In the genomic region with DNA sequence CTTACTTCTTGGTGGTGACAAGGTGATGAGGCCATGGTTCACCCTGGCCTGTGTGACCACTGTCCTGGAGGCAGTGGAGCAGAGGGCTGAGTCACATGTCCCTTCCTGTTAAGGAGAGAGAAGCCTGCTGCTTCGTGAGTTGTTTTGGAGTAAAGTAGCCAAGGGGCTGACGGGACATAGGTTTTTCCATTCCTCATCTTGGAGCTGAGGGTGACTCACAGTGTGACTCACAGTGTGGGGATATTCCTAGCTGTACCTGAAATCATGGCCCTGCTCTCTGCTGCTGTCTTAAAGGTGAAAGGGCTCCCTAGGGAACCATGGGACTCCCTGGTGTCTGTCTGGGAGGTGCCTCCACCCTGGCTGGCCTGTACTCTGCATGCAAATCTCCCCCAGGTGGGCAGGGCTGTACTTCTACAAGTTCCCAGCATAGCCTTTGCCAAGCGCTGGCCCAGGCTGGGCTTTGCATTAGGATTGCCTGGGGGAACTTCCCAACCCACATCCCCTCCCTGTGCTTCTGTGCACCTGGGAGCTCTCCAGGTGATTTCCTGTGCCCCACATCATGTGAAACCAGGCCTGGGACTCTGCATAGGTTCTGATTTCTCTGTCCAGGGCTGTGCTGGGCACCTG, we compare ENCODE assay signal across 18 mouse cellular contexts. TPM values are rescaled to one million over a fixed set of nuclear protein-coding genes. Genes with fewer than 3 reads are reported as not detected.
DNase-seq lines count a peak whose midpoint lies in the region; ATAC-seq lines count a peak whose summit lies in the region.
"Had no signal": no experiment of that assay in that cellular context is flagged by ENCODE, and none has a peak within 500 bp of the region (broad histone marks: within the 10 kb centered on the region; RNA-seq: fewer than 3 reads in every experiment).

No protein-coding gene starts in this region.

- no peak overlapping the region for H3K4me2 ChIP-seq in midbrain, embryonic 15.5 days
- H3K4me2 ChIP-seq: midbrain, embryonic 11.5 days had no signal

- WGBS in midbrain, embryonic 15.5 days: 84% methylated on average over 3 of the region's 3 CpGs

- no peak overlapping the region for H3K4me3 ChIP-seq in midbrain, embryonic 15.5 days
- H3K4me3 ChIP-seq: embryonic facial prominence, embryonic 10.5 days had no signal

- H3K27ac ChIP-seq in midbrain, embryonic 15.5 days: no peak overlapping the region
- H3K27ac ChIP-seq: embryonic facial prominence, embryonic 10.5 days; stomach, postnatal 0 days had no signal

- H3K36me3 ChIP-seq in midbrain, embryonic 15.5 days (replicated peaks): peaks cover 3% of the 10 kb centered on the region; the same call in 1 of the 2 replicates

- H3K9me3 ChIP-seq in midbrain, embryonic 15.5 days: no peaks in the 10 kb centered on the region
- H3K9me3 ChIP-seq: embryonic facial prominence, embryonic 10.5 days had no signal

- ATAC-seq in midbrain, embryonic 15.5 days (replicated peaks): no peak

- H3K4me1 ChIP-seq in midbrain, embryonic 15.5 days: peaks cover 9% of the 10 kb centered on the region

- peak; percentile 39 to 63 for DNase-seq in adrenal gland, adult (ENCODE audit: inconsistent age in 2 of 2, low spot score in 1 of 2)
- DNase-seq in adrenal gland, postnatal 14 days: no peak
- DNase-seq in kidney, adult 11 months: peak; percentile 63
- no peak for DNase-seq in kidney, adult 8-10 months
- DNase-seq in 3134 (ENCODE audit: extremely low read depth, insufficient read length, low spot score): peak; percentile 78
- DNase-seq in brain, adult 2 months (ENCODE audit: low read depth, low spot score): peak; percentile 73
- DNase-seq in cerebellum, postnatal 10 days: no peak
- DNase-seq: cerebellum, postnatal 25 days; lung, adult 18-20 months; lung, postnatal 36 days; thymus, postnatal 4 days had no signal

- no peak overlapping the region for H3K9ac ChIP-seq in midbrain, embryonic 15.5 days

- no peaks in the 10 kb centered on the region for H3K27me3 ChIP-seq in midbrain, embryonic 15.5 days (replicated peaks)

RNA-seq across cellular contexts. Expression of gene Fahd1, which starts 5.8 kb away (rescaled TPM):
- total RNA-seq in adrenal gland, postnatal 14 days (2021): 40.6 and 43.0 TPM in 2 replicates
- polyA plus RNA-seq in midbrain, embryonic 15.5 days (2015; fragmentation: Nextera tagmentation; extraction: Ambion mirVana): 19.1 TPM in 2 replicates

RNA-seq across cellular contexts. Expression of gene Igfals, which starts 9.8 kb away (rescaled TPM):
- total RNA-seq in adrenal gland, postnatal 14 days (2021): 1.2 and 12.2 TPM in 2 replicates
- 0.10 TPM in 1 of 2 replicates, not detected in the other for polyA plus RNA-seq in midbrain, embryonic 15.5 days (2015; fragmentation: Nextera tagmentation; extraction: Ambion mirVana)
- total RNA-seq: layer of hippocampus, postnatal 25 days; left cerebral cortex, postnatal 36 days had no signal
- polyA plus RNA-seq: heart, embryonic 14.5 days had no signal

RNA-seq across cellular contexts. Expression of gene Hagh, which starts 16.0 kb away (rescaled TPM):
- 122 and 150 TPM in 2 replicates for total RNA-seq in adrenal gland, postnatal 14 days (2021)
- 61.5 and 66.8 TPM in 2 replicates for polyA plus RNA-seq in midbrain, embryonic 15.5 days (2015; fragmentation: Nextera tagmentation; extraction: Ambion mirVana)

RNA-seq across cellular contexts. Expression of gene Nubp2, which starts 30.2 kb away (rescaled TPM):
- total RNA-seq in adrenal gland, postnatal 14 days (2021): 39.5 and 48.8 TPM in 2 replicates
- polyA plus RNA-seq in midbrain, embryonic 15.5 days (2015; fragmentation: Nextera tagmentation; extraction: Ambion mirVana): 61.2 and 65.7 TPM in 2 replicates

RNA-seq across cellular contexts. Expression of gene Spsb3, which starts 30.5 kb away (rescaled TPM):
- 30.2 and 34.6 TPM in 2 replicates for total RNA-seq in adrenal gland, postnatal 14 days (2021)
- 94.1 and 97.2 TPM in 2 replicates for polyA plus RNA-seq in midbrain, embryonic 15.5 days (2015; fragmentation: Nextera tagmentation; extraction: Ambion mirVana)

Comparison
In these comparisons a context has a peak if more than half of its experiments do, and no peak if none do; other contexts are left out.
1. DNase-seq: peak in adrenal gland, adult (2 of 2), kidney, adult 11 months (single experiment), 3134 (single experiment) and brain, adult 2 months (single experiment); none in adrenal gland, postnatal 14 days (single experiment), kidney, adult 8-10 months (0 of 2) and cerebellum, postnatal 10 days (0 of 2).